Mouse (Mus musculus) cerebellum, postnatal 4 days (tissue): Measurements from ENCODE around the gene Cmpk2.
"Not testable (repeated sequence)": the region's sequence is repeated elsewhere in the genome, so short reads cannot be mapped to it uniquely, and the experiment has no call there.

Experiments
- DNase-seq, 2 experiments: peaks; one replicate each; pipeline ENCODE4 v3.0.0; 2022; ENCODE audit warnings: low spot score in 2 of 2, mixed read lengths in 1 of 2

The Cmpk2 gene

DNA sequence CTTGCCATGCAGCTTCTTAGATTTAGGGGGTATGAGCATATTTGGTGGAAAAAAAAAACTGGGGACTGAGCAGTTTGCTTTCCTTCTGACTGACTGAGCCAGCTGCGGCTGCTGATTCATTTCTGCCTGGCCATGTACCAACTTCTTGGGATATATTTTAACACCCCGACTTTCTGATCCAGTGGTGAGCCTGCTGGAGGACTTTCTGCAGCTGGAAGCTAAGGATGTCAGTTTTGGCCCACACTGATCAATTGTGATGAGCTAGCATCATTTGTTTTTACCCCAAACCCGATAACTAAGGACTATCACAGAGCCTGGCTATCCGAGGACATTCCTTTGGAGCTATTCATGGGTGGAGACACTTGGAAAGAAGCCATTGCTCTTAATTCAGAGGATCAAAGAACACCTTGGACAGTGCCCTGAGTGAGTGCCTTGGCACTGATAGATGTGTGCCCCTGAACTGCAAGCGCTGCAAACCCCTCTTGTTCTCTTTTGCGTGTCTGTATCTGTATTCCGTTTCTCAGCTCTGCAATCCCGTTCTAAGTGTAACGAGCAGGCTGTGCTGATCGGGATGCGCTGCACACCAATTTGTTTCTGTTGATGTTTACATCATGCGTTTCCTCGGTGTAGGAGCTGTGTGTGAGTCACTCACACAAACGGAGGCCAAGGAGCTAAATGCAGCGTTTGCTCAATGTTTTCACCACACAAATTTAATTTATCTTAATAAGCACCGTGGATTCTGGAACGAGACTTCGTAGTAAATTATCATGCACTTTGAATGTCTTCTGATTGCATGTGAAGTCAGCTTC, 9.4 kb downstream of the Cmpk2 start:
- DNase-seq, result no peak

DNA sequence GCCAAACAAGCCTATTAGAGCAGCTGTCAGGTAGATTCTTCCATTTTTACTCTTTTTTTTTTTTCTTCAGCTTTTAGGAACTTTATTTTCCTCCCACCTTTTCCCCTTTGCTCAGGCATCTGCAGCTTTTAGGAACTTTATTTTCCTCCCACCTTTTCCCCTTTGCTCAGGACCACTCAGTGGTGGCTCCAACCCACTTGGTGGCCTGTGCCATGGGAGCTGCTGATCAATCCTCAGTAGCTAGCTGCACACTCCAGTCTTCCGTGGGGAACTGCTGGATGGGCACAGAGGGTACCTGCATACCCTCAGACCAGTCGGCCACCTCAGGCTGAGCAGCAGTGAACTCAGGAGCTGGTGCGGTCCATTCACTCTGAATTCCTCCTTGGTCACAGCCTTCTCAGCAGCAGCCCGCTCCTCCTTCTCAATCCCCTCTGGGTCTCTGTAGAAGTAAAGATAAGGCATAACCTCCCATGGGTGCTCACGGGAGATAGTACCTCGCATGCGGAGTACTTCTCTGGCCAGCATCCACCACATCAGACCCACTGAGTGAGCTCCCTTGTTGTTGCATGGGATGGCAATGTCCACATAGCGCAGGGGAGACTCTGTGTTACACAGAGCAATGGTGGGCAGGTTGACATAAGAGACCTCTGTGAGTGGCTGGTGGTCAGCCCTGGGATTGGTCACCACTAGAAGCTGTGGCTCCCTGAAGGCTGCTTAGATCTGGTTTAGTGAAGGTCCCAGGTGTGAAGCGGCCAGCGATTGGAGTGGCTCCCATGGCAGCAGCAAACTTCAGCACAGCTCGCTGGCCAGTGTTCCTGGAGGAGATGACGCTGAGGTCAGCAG, 17.0 kb downstream of the Cmpk2 start:
- DNase-seq, result not testable (repeated sequence)

DNA sequence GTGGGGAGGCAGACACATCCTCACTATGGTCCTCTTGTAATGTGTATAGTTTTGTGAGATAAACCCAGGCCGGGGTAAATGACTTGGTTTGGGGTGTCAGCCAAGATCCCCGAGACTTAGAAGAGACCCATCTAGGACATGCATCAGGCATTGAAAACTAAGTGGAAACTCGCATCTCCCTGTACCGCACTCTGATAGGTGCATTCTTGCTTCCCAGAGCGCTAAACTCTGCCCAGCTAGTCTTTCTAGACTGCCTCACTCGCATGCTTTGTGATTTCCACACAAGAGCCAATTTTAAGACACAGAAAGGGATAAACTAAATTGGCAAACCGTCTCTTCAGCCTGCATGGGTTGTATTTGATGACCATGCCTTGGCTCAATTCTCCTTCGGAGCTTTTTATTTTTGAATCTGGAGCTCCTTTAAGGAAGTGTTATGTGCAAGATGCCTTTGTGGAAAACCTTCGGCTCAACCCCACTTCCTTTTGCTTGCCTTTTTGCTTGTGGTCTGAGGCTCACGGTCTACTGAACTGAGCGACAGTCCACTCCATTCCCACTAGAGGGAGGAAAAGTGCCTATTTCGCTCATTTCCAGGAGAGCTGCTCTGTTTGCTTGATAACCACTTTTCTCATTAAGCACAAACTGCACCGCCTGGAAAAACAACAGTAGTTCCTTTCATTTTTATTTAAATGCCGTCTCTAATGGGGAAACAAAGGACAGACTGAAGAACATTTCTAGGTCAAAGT, 19.0 kb downstream of the Cmpk2 start:
- DNase-seq, result peak in 1 of 2 experiments; percentile 37

DNA sequence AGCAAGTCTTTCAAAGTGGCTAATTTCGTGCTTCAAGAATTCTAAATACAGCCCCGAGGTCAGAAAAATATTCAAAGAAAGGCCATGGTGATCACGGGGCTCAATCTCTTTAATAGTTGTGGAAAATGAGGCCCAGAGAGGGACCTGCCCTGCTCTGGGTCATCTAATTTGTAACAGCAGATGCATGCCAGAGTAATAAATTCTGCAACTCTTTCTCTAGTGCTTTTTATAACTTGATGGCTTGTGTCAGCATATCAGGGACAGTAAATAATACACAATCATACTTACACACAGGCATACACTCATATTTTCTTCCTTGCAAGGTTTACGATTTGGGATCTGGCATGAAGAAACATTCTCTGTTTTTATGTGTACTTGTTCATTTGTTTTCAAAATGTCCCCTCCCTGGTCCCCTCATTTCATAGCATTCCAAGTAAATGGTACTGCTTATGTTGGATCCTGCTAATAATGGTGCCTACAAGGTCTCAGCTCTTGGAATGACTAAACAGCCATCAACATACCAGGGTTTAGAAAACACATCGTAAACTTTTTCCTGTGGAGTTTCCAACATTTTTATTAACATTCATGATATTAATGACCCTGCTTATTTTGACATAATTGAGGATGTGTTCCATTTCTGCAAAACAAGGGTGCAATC, 19.7 kb downstream of the Cmpk2 start:
- DNase-seq, result no peak

DNA sequence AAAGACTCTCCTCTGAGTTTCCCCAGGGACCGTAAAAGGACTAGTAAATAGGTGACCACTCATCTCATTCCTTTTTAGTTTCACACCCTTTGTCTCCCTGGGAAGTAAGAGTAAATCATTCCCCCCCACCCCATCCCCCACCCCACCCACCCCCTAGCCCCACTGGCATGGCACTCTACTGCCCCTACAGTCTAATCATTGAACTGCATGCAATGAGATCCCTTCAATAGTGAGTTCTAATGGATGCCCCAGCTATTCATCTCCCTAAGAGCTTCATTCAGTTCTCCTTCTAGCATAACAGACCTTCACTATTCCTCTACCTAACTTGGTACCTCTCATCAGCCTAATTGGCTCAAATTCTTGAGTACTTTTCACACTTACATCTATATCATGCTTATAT, 20.9 kb downstream of the Cmpk2 start:
- DNase-seq, result no peak

DNA sequence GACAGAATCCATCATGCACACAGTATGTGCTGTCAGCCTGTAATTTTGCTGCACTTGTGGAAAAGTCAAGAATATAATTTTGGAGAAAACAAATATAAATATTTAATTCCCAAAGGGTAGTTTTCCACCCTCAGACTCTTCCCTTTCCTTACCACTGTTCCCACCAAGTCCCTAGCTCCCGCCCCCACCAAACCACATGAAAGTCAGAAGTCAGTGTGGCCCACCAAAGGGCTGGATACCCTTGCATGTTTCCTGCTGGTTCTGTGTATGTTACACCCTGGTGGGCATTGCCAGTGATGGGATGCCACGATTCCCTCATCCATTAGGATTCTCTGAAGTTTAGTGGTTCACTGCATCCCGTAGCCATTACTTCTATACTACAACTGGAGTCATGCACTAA, 32.0 kb downstream of the Cmpk2 start:
- no peak for DNase-seq

DNA sequence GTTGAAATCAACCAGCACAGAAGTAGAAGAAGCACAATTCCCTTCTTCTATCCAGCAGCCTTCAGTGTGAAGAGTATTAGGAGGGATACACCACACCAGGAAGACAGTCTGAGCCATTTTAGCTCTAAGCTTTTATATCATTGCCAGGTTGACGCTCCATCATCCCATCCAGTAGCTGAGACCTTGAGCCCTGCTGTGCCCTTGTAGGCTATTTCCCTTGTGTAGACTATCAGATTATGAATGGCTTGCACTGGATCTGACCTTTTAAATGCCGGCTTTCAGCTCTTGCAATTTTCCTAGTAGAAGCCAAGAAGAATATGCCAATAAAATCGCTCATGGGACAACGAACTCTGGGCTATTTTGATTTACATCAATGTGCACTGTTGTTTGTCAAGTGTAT, 42.0 kb downstream of the Cmpk2 start:
- no peak for DNase-seq

DNA sequence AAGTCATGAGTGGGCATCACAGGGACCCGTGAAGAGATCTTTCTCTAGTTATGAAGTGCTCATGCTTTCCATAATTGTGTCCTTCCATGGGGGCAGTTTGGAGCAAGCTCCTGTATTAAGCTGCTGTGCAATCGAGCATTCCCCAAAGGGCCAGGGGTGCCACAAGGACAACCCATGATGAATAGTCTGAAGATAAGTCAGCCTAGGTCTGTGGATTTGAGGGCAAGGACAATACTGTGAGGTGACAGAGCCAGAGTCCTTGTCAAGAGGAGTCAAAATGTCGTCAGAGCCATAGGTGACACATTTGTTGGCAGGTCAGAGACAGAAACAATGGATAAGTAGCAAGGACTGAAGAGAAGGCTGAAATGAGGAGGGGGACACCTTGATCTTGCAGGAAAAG, 49.2 kb downstream of the Cmpk2 start:
- DNase-seq, result no peak

DNA sequence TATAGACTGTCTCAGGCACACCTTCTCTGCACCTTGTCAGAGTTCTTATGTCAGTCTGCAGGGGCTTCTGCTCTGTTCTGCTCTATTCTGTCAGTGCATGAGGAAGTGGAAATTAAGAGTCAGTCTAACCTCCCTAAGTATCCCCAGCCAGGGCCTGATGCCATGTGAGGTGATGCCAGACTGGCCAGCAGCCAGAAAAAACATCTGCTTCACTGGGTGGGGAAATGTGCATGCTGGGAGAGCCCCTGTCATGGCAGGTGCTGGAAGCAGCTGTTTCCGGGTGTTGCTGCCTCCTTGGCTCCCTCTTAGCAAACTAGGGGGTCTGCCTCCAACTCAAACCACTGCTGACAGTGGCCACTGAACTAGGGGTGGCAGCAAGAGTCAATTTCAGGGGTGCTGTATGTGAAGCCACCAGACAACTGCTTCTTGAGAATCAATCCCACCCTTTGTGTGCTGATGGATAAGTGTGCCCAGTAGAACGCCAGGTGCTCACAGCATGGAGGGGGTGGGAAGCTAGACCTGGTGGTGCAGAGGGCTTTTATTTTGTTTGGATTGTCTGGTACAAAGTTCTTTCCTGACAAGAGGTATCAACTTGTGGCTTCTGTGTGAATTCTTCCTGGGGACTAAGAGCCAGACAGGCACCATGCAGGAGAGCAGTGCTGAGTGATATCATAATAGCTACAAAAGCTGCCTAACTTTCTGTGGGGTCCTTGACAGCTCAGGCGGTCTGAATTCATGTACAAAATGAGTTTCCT, 56.1 kb downstream of the Cmpk2 start:
- DNase-seq, result peak; percentile 38 to 85

DNA sequence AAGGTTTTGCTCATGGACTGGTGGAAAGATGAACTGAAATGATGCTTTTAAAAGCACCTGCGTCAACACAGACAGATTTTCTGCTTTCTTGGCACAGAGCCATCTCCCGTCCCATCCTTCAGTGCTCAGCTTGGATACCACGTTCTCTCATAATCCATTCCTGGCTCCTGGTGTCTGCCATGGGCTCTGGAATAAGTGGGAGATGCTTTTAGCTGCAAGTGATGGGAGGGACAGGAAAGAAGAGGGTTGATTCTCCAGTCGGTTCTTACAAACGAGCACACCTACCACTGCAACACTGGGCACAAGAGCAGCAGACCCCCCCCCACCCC, 56.7 kb downstream of the Cmpk2 start:
- peak in 1 of 2 experiments; percentile 28 for DNase-seq
